Mouse (Mus musculus) liver, embryonic 12.5 days (tissue): Measurements from ENCODE around the gene Auts2. TPM values are rescaled to one million over a fixed set of nuclear protein-coding genes. Genes with fewer than 3 reads are reported as not detected.

Experiments
- ATAC-seq: fragments of 200-750 bp; cut with Nextera tagmentation; 2 replicates; pipeline ENCODE4 v1.8.0; 2017; ENCODE audit warnings: moderate number of reproducible peaks, mild to moderate bottlenecking, moderate library complexity
- H3K27ac ChIP-seq: fragments of 300-500 bp; sonication (generic); 2 replicates; pipeline ENCODE4 v1.5.1; 2016; ENCODE audit warnings: mild to moderate bottlenecking
- H3K27me3 ChIP-seq: fragments of 300-500 bp; sonication (generic); replicated peaks from 2 replicates; pipeline ENCODE4 v1.6.1; 2016; ENCODE audit warnings: mild to moderate bottlenecking, moderate library complexity
- H3K36me3 ChIP-seq: fragments of 300-500 bp; sonication (generic); 2 replicates; pipeline ENCODE4 v1.6.1; 2016; ENCODE audit warnings: mild to moderate bottlenecking, moderate library complexity
- H3K4me1 ChIP-seq: fragments of 300-500 bp; sonication (generic); 2 replicates; pipeline ENCODE4 v1.6.1; 2016
- H3K4me2 ChIP-seq: fragments of 300-500 bp; sonication (generic); 2 replicates; pipeline ENCODE4 v1.6.1; 2016; ENCODE audit warnings: mild to moderate bottlenecking, moderate library complexity
- H3K4me3 ChIP-seq: fragments of 300-500 bp; sonication (generic); 2 replicates; pipeline ENCODE4 v1.5.1; 2016; ENCODE audit warnings: mild to moderate bottlenecking, moderate library complexity
- H3K9ac ChIP-seq: fragments of 300-500 bp; sonication (generic); 2 replicates; pipeline ENCODE4 v1.6.1; 2016; ENCODE audit warnings: mild to moderate bottlenecking, moderate library complexity
- H3K9me3 ChIP-seq: fragments of 300-500 bp; sonication (generic); replicated peaks from 2 replicates; pipeline ENCODE4 v1.6.1; 2016; ENCODE audit warnings: mild to moderate bottlenecking, moderate library complexity
- WGBS: fragments of 180-500 bp; shearing (Covaris S2); methylation state at CpG from one replicate; pipeline ENCODE4 v1.1.7; 2016; ENCODE audit not compliant: insufficient replicate concordance; 5-methylcytosine and 5-hydroxymethylcytosine counted together
- polyA plus RNA-seq: library from polyadenylated mRNA; unstranded; fragments of >200 nt; fragmentation: Nextera tagmentation; extraction: Ambion mirVana; gene quantifications from 2 replicates; pipeline ENCODE4 v1.2.1, GENCODE M21; 2016

Auts2 gene
- polyA plus RNA-seq, 1 experiment from 2014 or later, result 4.4 TPM

GRCm38 (mm10) chr5:131680127-131680845 lies 862.9 kb downstream of the Auts2 start:
- Histone ChIP-seq H3K9me3 (no peaks in the 10 kb centered on the region), H3K4me2 (no peak overlapping the region), H3K27ac (no peak overlapping the region), H3K27me3 (no peaks in the 10 kb centered on the region), H3K4me1 (no peaks in the 10 kb centered on the region), H3K9ac (no peak overlapping the region), H3K4me3 (no peak overlapping the region), H3K36me3 (no peaks in the 10 kb centered on the region)
- 69% methylated on average over 12 of the region's 12 CpGs for WGBS
- no peak for ATAC-seq

- 44% methylated on average over 1 of the region's 1 CpGs for WGBS
- H3K36me3 ChIP-seq, result no peaks in the 10 kb centered on the region
- H3K9me3 ChIP-seq, result no peaks in the 10 kb centered on the region
- H3K4me2 ChIP-seq, result no peak overlapping the region
- no peak overlapping the region for H3K27ac ChIP-seq
- no peak overlapping the region for H3K4me3 ChIP-seq
- no peak for ATAC-seq
- H3K4me1 ChIP-seq, result no peaks in the 10 kb centered on the region
- no peak overlapping the region for H3K9ac ChIP-seq
- H3K27me3 ChIP-seq, result no peaks in the 10 kb centered on the region
Observed at GRCm38 (mm10) chr5:131679523-131679922, 863.6 kb downstream of the Auts2 start.

DNA sequence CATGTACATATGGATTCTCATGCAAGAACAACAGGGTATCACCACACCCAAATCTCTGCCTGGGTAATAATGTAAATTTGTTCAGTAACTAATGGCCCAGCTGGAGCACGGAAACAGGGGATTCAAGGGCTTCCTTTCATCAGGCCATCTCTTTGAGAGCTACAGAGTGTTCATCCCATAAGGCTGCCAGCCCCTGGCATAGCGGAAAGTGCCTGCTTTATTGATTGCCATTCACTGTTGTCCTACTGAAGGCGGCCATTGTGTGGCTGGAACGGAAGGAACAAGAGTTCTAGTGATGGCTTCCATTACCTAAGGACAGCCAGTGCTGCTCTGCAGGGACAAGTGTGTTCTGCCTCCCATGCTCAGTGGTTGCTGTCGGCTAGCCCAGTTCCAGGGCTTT lies 865.6 kb downstream of the Auts2 start:
- no peaks in the 10 kb centered on the region for H3K9me3 ChIP-seq
- H3K27ac ChIP-seq, result no peak overlapping the region
- no peaks in the 10 kb centered on the region for H3K27me3 ChIP-seq
- H3K4me3 ChIP-seq, result no peak overlapping the region
- no peak overlapping the region for H3K9ac ChIP-seq
- no peaks in the 10 kb centered on the region for H3K4me1 ChIP-seq
- ATAC-seq, result no peak
- 75% methylated on average over 5 of the region's 5 CpGs for WGBS
- no peak overlapping the region for H3K4me2 ChIP-seq
- no peaks in the 10 kb centered on the region for H3K36me3 ChIP-seq

- Histone ChIP-seq H3K9ac (no peak overlapping the region), H3K4me1 (no peaks in the 10 kb centered on the region), H3K4me2 (no peak overlapping the region), H3K27me3 (no peaks in the 10 kb centered on the region), H3K27ac (no peak overlapping the region), H3K9me3 (no peaks in the 10 kb centered on the region), H3K4me3 (no peak overlapping the region), H3K36me3 (no peaks in the 10 kb centered on the region)
- WGBS, result 66% methylated on average over 4 of the region's 4 CpGs
- no peak for ATAC-seq
Observed at GRCm38 (mm10) chr5:131673696-131674095, 869.4 kb downstream of the Auts2 start.

DNA sequence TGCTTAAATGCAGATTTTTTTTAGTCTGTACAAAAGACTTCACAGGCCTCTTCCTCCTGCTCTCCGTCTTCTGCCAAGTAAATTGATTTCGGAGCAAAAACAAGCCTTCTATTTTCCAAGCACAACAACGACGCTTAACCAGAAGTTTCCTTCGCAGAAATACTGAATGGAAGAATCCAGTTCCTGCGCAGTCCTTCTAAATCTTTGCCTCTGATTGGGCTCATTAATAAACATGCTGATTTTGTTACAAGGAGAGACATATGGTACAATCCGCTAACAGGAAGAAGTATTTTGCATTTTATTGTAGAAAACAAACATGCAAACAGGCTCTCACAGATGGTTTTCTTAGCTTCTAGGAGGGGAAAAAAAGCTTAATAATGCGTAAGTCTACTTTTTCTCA lies 878.1 kb downstream of the Auts2 start:
- ATAC-seq, result no peak
- Histone ChIP-seq H3K36me3 (no peaks in the 10 kb centered on the region), H3K4me2 (no peak overlapping the region), H3K27ac (no peak overlapping the region), H3K27me3 (no peaks in the 10 kb centered on the region), H3K4me1 (no peaks in the 10 kb centered on the region), H3K9me3 (0 out of 2 replicates have a peak, but pooled peaks cover 3% of the 10 kb centered on the region), H3K9ac (no peak overlapping the region), H3K4me3 (no peak overlapping the region)
- WGBS, result 77% methylated on average over 8 of the region's 8 CpGs

GRCm38 (mm10) chr5:131664657-131665056 lies 878.5 kb downstream of the Auts2 start:
- 78% methylated on average over 7 of the region's 7 CpGs for WGBS
- Histone ChIP-seq H3K27me3 (no peaks in the 10 kb centered on the region), H3K4me3 (no peak overlapping the region), H3K4me1 (no peaks in the 10 kb centered on the region), H3K9me3 (0 out of 2 replicates have a peak, but pooled peaks cover 3% of the 10 kb centered on the region), H3K4me2 (no peak overlapping the region), H3K9ac (no peak overlapping the region), H3K36me3 (no peaks in the 10 kb centered on the region), H3K27ac (no peak overlapping the region)
- no peak for ATAC-seq

- Histone ChIP-seq H3K27me3 (no peaks in the 10 kb centered on the region), H3K4me1 (no peaks in the 10 kb centered on the region), H3K27ac (no peak overlapping the region), H3K4me3 (no peak overlapping the region), H3K4me2 (no peak overlapping the region), H3K36me3 (no peaks in the 10 kb centered on the region), H3K9ac (no peak overlapping the region), H3K9me3 (0 out of 2 replicates have a peak, but pooled peaks cover 3% of the 10 kb centered on the region)
- ATAC-seq, result no peak
- WGBS, result 82% methylated on average over 2 of the region's 2 CpGs
Observed at GRCm38 (mm10) chr5:131662657-131663056, 880.5 kb downstream of the Auts2 start.

DNA sequence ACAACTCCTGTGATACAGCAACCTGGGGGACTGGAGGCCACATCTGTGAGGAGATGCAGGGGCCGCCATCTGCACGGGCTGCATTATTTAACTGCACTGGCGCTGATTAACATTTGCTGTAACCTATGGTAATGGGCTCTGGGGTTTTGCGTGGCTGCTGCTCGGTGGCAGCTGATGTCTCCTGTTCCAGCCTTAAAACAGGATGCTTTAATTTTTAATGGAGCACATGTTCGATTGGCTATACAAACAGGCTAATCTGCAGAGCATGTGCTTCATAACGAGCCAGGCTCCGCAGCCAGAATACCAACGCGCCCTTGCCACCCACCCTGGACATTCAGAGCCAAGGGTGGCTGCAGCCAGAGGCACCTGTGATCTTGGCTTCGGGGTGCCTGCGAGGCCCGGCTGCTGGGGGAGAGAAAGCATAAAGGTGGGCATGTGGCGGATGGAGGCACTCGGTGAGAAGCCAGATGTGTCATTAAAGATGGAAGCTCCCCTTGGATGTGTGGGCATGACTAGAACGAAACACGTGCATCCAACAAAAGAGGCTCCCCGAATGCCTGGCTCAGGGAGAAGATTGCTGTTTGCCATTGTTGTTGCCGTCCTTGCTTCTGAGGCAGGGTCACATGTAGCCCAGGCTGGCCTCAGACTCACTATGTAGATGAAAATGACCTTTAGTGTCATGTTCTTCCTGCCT lies 884.2 kb downstream of the Auts2 start:
- no peaks in the 10 kb centered on the region for H3K4me1 ChIP-seq
- ATAC-seq, result no peak
- 83% methylated on average over 19 of the region's 19 CpGs for WGBS

DNA sequence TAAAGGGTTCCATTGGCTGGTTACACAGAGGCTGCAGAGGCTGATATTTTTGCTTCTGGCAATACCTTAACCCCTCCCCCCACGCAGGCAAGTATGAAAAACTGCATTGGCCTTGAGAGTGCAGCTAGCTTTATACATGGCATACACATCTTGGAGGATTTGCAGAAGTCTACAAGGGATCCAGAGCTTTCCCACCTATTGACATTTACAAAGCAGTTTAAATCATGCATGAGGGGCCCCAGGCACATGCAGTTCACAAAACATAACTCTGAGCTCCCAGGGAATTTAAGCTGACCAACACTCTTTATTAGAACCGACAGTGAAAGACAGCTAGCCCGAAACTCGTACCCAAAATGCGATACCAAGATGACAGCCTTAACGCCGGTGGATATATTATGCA lies 888.9 kb downstream of the Auts2 start:
- no peaks in the 10 kb centered on the region for H3K9me3 ChIP-seq
- no peak overlapping the region for H3K27ac ChIP-seq
- no peak overlapping the region for H3K9ac ChIP-seq
- H3K27me3 ChIP-seq, result no peaks in the 10 kb centered on the region
- 70% methylated on average over 7 of the region's 7 CpGs for WGBS
- 0 out of 2 replicates have a peak, but pooled peaks cover 3% of the 10 kb centered on the region for H3K4me1 ChIP-seq
- ATAC-seq, result no peak
- H3K4me2 ChIP-seq, result no peak overlapping the region
- no peaks in the 10 kb centered on the region for H3K36me3 ChIP-seq
- H3K4me3 ChIP-seq, result no peak overlapping the region

More for the DNA sequence above, 884.2 kb downstream of the Auts2 start:
- no peak overlapping the region for H3K4me3 ChIP-seq
- H3K9me3 ChIP-seq, result 0 out of 2 replicates have a peak, but pooled peaks cover 3% of the 10 kb centered on the region
- no peaks in the 10 kb centered on the region for H3K36me3 ChIP-seq
- no peaks in the 10 kb centered on the region for H3K27me3 ChIP-seq
- H3K27ac ChIP-seq, result no peak overlapping the region
- H3K4me2 ChIP-seq, result no peak overlapping the region
- no peak overlapping the region for H3K9ac ChIP-seq

GRCm38 (mm10) chr5:131650381-131650891 lies 892.7 kb downstream of the Auts2 start:
- H3K36me3 ChIP-seq, result no peaks in the 10 kb centered on the region
- no peaks in the 10 kb centered on the region for H3K9me3 ChIP-seq
- WGBS, result 33% methylated on average over 11 of the region's 11 CpGs
- H3K9ac ChIP-seq, result no peak overlapping the region
- no peak overlapping the region for H3K4me3 ChIP-seq
- no peak overlapping the region for H3K4me2 ChIP-seq
- H3K27me3 ChIP-seq, result no peaks in the 10 kb centered on the region
- peak; percentile 52; the same call in 1 of the 2 replicates for ATAC-seq
- H3K27ac ChIP-seq, result no peak overlapping the region
- H3K4me1 ChIP-seq, result 0 out of 2 replicates have a peak, but pooled peaks cover 3% of the 10 kb centered on the region

GRCm38 (mm10) chr5:131647683-131648119 lies 895.4 kb downstream of the Auts2 start:
- no peak overlapping the region for H3K9ac ChIP-seq
- H3K4me3 ChIP-seq, result no peak overlapping the region
- H3K27ac ChIP-seq, result no peak overlapping the region
- no peaks in the 10 kb centered on the region for H3K27me3 ChIP-seq
- no peak overlapping the region for H3K4me2 ChIP-seq
- 24% methylated on average over 4 of the region's 4 CpGs for WGBS
- no peaks in the 10 kb centered on the region for H3K9me3 ChIP-seq
- ATAC-seq, result no peak
- H3K4me1 ChIP-seq, result 0 out of 2 replicates have a peak, but pooled peaks cover 3% of the 10 kb centered on the region
- no peaks in the 10 kb centered on the region for H3K36me3 ChIP-seq

DNA sequence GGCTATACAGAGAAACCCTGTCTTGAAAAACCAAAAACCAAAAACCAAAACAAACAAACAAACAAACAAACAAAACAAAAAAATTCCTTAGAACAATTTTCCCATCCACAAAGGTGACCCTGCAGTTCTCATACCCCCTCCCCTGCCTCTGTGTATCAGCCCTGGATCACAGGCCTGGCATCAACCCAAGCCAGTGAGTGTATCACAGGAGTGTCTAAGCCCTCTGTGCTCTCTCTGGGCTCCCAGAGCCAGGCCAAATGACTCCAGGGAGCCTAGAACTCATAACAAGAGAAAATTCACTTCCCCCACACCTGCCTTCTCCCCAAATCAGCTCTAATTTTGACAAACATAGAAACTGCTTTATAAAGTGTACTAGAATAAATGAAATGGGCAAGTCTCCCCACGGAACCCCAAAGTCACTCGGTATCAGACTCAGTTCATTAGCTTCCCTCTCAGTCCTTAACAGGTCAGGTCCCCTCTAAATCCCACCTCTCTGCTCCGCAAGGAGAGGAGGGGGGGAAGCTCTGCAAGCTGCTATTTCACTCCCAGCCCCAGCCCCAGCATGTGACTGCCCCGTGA lies 896.0 kb downstream of the Auts2 start:
- Histone ChIP-seq H3K4me2 (no peak overlapping the region), H3K36me3 (no peaks in the 10 kb centered on the region), H3K4me3 (no peak overlapping the region), H3K27ac (no peak overlapping the region), H3K9ac (no peak overlapping the region), H3K9me3 (no peaks in the 10 kb centered on the region), H3K4me1 (0 out of 2 replicates have a peak, but pooled peaks cover 3% of the 10 kb centered on the region), H3K27me3 (no peaks in the 10 kb centered on the region)
- WGBS, result 43% methylated on average over 4 of the region's 4 CpGs
- ATAC-seq, result no peak
